Mouse (Mus musculus): ENCODE measurements around the gene Cntn5.

DNA sequence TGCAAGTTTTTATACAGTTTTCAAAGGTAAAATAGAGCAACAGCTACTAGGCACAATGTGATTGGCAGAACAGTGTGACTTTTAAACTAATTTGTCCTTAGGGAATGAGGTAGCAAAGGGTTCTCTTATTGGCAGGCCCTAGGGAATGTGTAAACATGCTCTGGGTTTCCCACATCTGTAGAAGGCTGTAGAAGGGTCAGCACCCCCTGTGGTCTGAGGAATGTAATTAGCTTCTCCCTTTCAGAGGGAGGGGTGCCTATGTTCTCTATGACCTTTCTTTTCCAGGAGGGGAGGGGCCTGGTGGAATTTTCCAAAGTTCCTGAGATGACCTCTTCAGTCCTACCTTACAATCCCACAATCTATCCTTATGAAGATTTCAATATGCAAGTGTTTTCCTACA, 673.6 kb downstream of the Cntn5 start:
- TF ChIP-seq GATA1 (IDR thresholded peaks at IDR 0.05; ENCODE audit: borderline replicate concordance, low read length) (no peak), FLI1 (IDR thresholded peaks at IDR 0.05; ENCODE audit: low read length) (no peak)
